Mouse (Mus musculus): ENCODE measurements at regions not wholly inside any gene's neighbourhood (a gene's known extent, or its start where the extent isn't known, plus 50 kb on each side); places are given as distances from the start of the nearest gene placed in this dataset.

GRCm38 (mm10) chr11:21478191-21478590, 93.8 kb upstream of the Wdpcp start:
- no peak for DNase-seq

GRCm38 (mm10) chr11:21470711-21471110, 99.7 kb upstream of the Ugp2 start:
- DNase-seq = no peak

- no peak for DNase-seq
Measured at GRCm38 (mm10) chr11:21468465-21468864, 97.5 kb upstream of the Ugp2 start.

- DNase-seq = no peak
Measured at GRCm38 (mm10) chr11:21460011-21460410, 89.0 kb upstream of the Ugp2 start.

- DNase-seq = peak in 1 of 2 experiments; percentile 12
Measured at GRCm38 (mm10) chr11:21453308-21454106, 82.5 kb upstream of the Ugp2 start.

GRCm38 (mm10) chr11:21433726-21434125, 62.7 kb upstream of the Ugp2 start:
- DNase-seq = no peak

- no peak for DNase-seq
Measured at GRCm38 (mm10) chr11:21430021-21430420, 59.0 kb upstream of the Ugp2 start.

- DNase-seq = no peak
Measured at GRCm38 (mm10) chr11:21428749-21429148, 57.7 kb upstream of the Ugp2 start.

GRCm38 (mm10) chr11:21428013-21428317, 57.0 kb upstream of the Ugp2 start:
- DNase-seq = no peak

- no peak for DNase-seq
Measured at GRCm38 (mm10) chr11:21427291-21428012, 56.5 kb upstream of the Ugp2 start.

GRCm38 (mm10) chr11:21425480-21426101, 54.6 kb upstream of the Ugp2 start:
- DNase-seq = no peak

- DNase-seq = no peak
Measured at GRCm38 (mm10) chr11:21424345-21424744, 53.3 kb upstream of the Ugp2 start.

GRCm38 (mm10) chr11:21422281-21422878, 51.4 kb upstream of the Ugp2 start:
- no peak for DNase-seq

All from cerebellum, postnatal 36 days (tissue).